Mouse (Mus musculus): ENCODE data around the gene 2310046K23Rik. TPM values are rescaled to one million over a fixed set of nuclear protein-coding genes. Genes with fewer than 3 reads are reported as not detected.

2310046K23Rik gene
- polyA plus RNA-seq (2015; fragmentation: Nextera tagmentation; extraction: Ambion mirVana) = not detected in 2 replicates

DNA sequence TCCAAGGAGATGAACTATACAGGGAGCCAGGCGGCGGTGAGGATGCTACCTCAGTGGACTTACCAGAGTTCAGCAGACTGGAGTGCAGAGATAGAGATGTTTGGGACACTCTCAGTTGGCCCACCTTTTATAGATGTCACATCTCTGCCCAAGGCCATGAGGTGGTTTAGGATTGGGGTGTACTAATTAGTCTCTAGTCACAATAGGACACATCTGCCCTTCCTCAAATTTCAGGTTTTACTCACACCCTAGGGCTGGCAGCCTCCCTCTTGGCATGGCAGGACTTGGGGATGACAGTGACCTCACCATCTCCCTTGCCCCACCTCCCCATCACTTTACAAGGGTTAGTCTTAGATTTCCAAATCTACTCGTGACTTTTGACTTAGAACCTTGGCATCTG is at the start of gene 2310046K23Rik:
Gene 2310046K23Rik, minus strand, starts transcription at position 101 of the 400 bp plus-strand sequence.
- no peak within 1 kb of the TSS for H3K27ac ChIP-seq (ENCODE audit: low read length)
- H3K9me3 ChIP-seq (replicated peaks; ENCODE audit: control insufficient read depth, low read length) = no peaks in the 10 kb centered on the region
- H3K36me3 ChIP-seq (ENCODE audit: control insufficient read depth, insufficient read depth) = no peaks in the 10 kb centered on the region
- H3K4me3 ChIP-seq (ENCODE audit: low read length) = no peak within 1 kb of the TSS
- no peak within 1 kb of the TSS for H3K9ac ChIP-seq (ENCODE audit: low read length)
- ATAC-seq (replicated peaks; ENCODE audit: extremely low read depth, insufficient read depth, low FRiP score) = no peak
- H3K4me1 ChIP-seq (ENCODE audit: control insufficient read depth, insufficient read depth, low read length) = no peaks in the 10 kb centered on the region
- H3K4me2 ChIP-seq (ENCODE audit: low read depth, low read length) = no peak within 1 kb of the TSS
- no peaks in the 10 kb centered on the region for H3K27me3 ChIP-seq (ENCODE audit: control insufficient read depth, insufficient read depth, low read length)
- WGBS = 78% methylated on average over 3 of the region's 3 CpGs

DNA sequence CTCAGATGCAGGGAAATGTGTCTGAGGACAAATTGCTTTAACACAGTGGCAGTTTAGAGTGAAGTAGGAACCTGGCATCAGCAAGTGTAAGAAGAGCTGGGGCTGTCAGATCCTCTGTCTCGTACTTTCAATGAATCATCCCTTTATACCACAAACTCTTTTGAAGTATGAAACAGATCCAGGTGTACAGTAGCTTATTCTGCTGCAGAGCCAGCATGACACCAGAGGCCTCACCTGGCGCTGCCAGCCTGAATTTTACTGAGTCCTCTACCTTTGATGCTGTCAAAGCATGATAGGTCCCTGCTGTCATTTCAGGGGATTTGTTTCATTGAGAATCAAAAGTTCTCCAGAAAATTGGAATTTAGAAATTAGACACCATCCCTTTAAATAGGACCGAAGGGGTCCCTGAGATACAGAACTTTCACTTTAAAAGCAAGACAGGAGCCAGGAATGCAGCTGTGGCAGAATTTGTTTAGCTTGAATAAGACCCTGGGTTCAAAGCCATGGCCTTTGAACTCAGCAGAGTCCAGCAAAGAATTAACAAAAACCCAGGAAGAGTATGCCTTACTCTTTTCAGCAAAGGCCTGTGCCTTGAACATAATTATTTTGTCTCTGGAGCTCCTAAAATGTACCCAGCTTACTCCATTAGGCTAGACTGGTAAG is 49.0 kb upstream of the 2310046K23Rik start:
- Histone ChIP-seq H3K4me3 (ENCODE audit: low read length) (no peak overlapping the region), H3K4me1 (ENCODE audit: control insufficient read depth, insufficient read depth, low read length) (no peaks in the 10 kb centered on the region), H3K27me3 (ENCODE audit: control insufficient read depth, insufficient read depth, low read length) (no peaks in the 10 kb centered on the region), H3K27ac (ENCODE audit: low read length) (no peak overlapping the region), H3K9ac (ENCODE audit: low read length) (no peak overlapping the region), H3K4me2 (ENCODE audit: low read depth, low read length) (no peak overlapping the region), H3K9me3 (replicated peaks; ENCODE audit: control insufficient read depth, low read length) (no peaks in the 10 kb centered on the region), H3K36me3 (ENCODE audit: control insufficient read depth, insufficient read depth) (no peaks in the 10 kb centered on the region)
- no peak for ATAC-seq (replicated peaks; ENCODE audit: extremely low read depth, insufficient read depth, low FRiP score)
- WGBS = 72% methylated on average over 3 of the region's 3 CpGs

- no peaks in the 10 kb centered on the region for H3K4me1 ChIP-seq (ENCODE audit: control insufficient read depth, insufficient read depth, low read length)
- H3K4me2 ChIP-seq (ENCODE audit: low read depth, low read length) = no peak overlapping the region
- H3K27ac ChIP-seq (ENCODE audit: low read length) = no peak overlapping the region
- H3K4me3 ChIP-seq (ENCODE audit: low read length) = no peak overlapping the region
- H3K27me3 ChIP-seq (ENCODE audit: control insufficient read depth, insufficient read depth, low read length) = no peaks in the 10 kb centered on the region
- no peaks in the 10 kb centered on the region for H3K36me3 ChIP-seq (ENCODE audit: control insufficient read depth, insufficient read depth)
- no peak overlapping the region for H3K9ac ChIP-seq (ENCODE audit: low read length)
- no peak for ATAC-seq (replicated peaks; ENCODE audit: extremely low read depth, insufficient read depth, low FRiP score)
- 82% methylated on average over 1 of the region's 1 CpGs for WGBS
- no peaks in the 10 kb centered on the region for H3K9me3 ChIP-seq (replicated peaks; ENCODE audit: control insufficient read depth, low read length)
These were observed 45.2 kb upstream of the 2310046K23Rik start for GRCm38 (mm10) chr3:92579508-92579907.

GRCm38 (mm10) chr3:92578652-92579413 is 44.5 kb upstream of the 2310046K23Rik start:
- Histone ChIP-seq H3K36me3 (ENCODE audit: control insufficient read depth, insufficient read depth) (no peaks in the 10 kb centered on the region), H3K4me2 (ENCODE audit: low read depth, low read length) (no peak overlapping the region), H3K27ac (ENCODE audit: low read length) (no peak overlapping the region), H3K9me3 (replicated peaks; ENCODE audit: control insufficient read depth, low read length) (no peaks in the 10 kb centered on the region), H3K9ac (ENCODE audit: low read length) (no peak overlapping the region), H3K4me3 (ENCODE audit: low read length) (no peak overlapping the region), H3K4me1 (ENCODE audit: control insufficient read depth, insufficient read depth, low read length) (no peaks in the 10 kb centered on the region), H3K27me3 (ENCODE audit: control insufficient read depth, insufficient read depth, low read length) (no peaks in the 10 kb centered on the region)
- whole genome bisulfite sequencing = 58% methylated on average over 4 of the region's 4 CpGs
- ATAC-seq (replicated peaks; ENCODE audit: extremely low read depth, insufficient read depth, low FRiP score) = no peak

- Histone ChIP-seq H3K27me3 (ENCODE audit: control insufficient read depth, insufficient read depth, low read length) (no peaks in the 10 kb centered on the region), H3K9ac (ENCODE audit: low read length) (no peak within 1 kb of the TSS), H3K36me3 (ENCODE audit: control insufficient read depth, insufficient read depth) (no peaks in the 10 kb centered on the region), H3K9me3 (replicated peaks; ENCODE audit: control insufficient read depth, low read length) (no peaks in the 10 kb centered on the region), H3K4me1 (ENCODE audit: control insufficient read depth, insufficient read depth, low read length) (no peaks in the 10 kb centered on the region), H3K4me2 (ENCODE audit: low read depth, low read length) (no peak within 1 kb of the TSS), H3K27ac (ENCODE audit: low read length) (no peak within 1 kb of the TSS), H3K4me3 (ENCODE audit: low read length) (no peak within 1 kb of the TSS)
- ATAC-seq (replicated peaks; ENCODE audit: extremely low read depth, insufficient read depth, low FRiP score) = no peak
- WGBS = 59% methylated on average over 1 of the region's 1 CpGs
These were observed 39.2 kb upstream of the 2310046K23Rik start, which contains the start of gene Ivl for GRCm38 (mm10) chr3:92573449-92574041. Gene Ivl (minus strand): TSS chr3:92573735.

- WGBS = 47% methylated on average over 2 of the region's 2 CpGs
- ATAC-seq (replicated peaks; ENCODE audit: extremely low read depth, insufficient read depth, low FRiP score) = no peak
These were observed 38.3 kb upstream of the 2310046K23Rik start for GRCm38 (mm10) chr3:92572514-92573155.

DNA sequence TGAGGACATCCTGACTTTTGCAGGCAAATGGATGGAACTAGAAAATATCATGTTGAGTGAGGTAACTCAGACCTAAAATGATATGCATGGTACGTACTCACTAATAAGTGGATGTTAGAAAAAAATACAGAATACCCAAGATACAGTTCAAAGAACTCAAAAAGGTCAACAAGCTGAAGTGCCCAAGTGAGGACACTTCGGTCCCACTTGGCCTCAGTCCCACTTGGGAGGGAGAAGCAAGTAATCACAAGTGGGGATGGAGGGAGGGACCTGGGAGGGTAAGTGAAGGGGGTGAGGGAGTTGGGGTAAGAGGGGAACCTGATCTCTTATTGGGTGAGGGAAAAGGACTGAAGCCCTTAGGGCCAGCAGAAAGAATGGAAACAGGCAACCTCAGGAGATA is 34.4 kb upstream of the 2310046K23Rik start:
- H3K4me2 ChIP-seq (ENCODE audit: low read depth, low read length) = no peak overlapping the region
- H3K4me1 ChIP-seq (ENCODE audit: control insufficient read depth, insufficient read depth, low read length) = no peaks in the 10 kb centered on the region
- H3K27ac ChIP-seq (ENCODE audit: low read length) = no peak overlapping the region
- WGBS = 69% methylated on average over 2 of the region's 2 CpGs
- H3K27me3 ChIP-seq (ENCODE audit: control insufficient read depth, insufficient read depth, low read length) = no peaks in the 10 kb centered on the region
- no peak overlapping the region for H3K4me3 ChIP-seq (ENCODE audit: low read length)
- no peaks in the 10 kb centered on the region for H3K36me3 ChIP-seq (ENCODE audit: control insufficient read depth, insufficient read depth)
- H3K9me3 ChIP-seq (replicated peaks; ENCODE audit: control insufficient read depth, low read length) = no peaks in the 10 kb centered on the region
- ATAC-seq (replicated peaks; ENCODE audit: extremely low read depth, insufficient read depth, low FRiP score) = no peak
- H3K9ac ChIP-seq (ENCODE audit: low read length) = no peak overlapping the region

More at GRCm38 (mm10) chr3:92572514-92573155, 38.3 kb upstream of the 2310046K23Rik start:
- Histone ChIP-seq H3K36me3 (ENCODE audit: control insufficient read depth, insufficient read depth) (no peaks in the 10 kb centered on the region), H3K4me3 (ENCODE audit: low read length) (no peak overlapping the region), H3K27me3 (ENCODE audit: control insufficient read depth, insufficient read depth, low read length) (no peaks in the 10 kb centered on the region), H3K27ac (ENCODE audit: low read length) (no peak overlapping the region), H3K4me1 (ENCODE audit: control insufficient read depth, insufficient read depth, low read length) (no peaks in the 10 kb centered on the region), H3K4me2 (ENCODE audit: low read depth, low read length) (no peak overlapping the region), H3K9me3 (replicated peaks; ENCODE audit: control insufficient read depth, low read length) (no peaks in the 10 kb centered on the region), H3K9ac (ENCODE audit: low read length) (no peak overlapping the region)

GRCm38 (mm10) chr3:92565418-92565817 is 31.1 kb upstream of the 2310046K23Rik start:
- no peak overlapping the region for H3K4me3 ChIP-seq (ENCODE audit: low read length)
- H3K4me2 ChIP-seq (ENCODE audit: low read depth, low read length) = no peak overlapping the region
- H3K36me3 ChIP-seq (ENCODE audit: control insufficient read depth, insufficient read depth) = no peaks in the 10 kb centered on the region
- H3K4me1 ChIP-seq (ENCODE audit: control insufficient read depth, insufficient read depth, low read length) = no peaks in the 10 kb centered on the region
- no peak for ATAC-seq (replicated peaks; ENCODE audit: extremely low read depth, insufficient read depth, low FRiP score)
- H3K27ac ChIP-seq (ENCODE audit: low read length) = no peak overlapping the region
- no peaks in the 10 kb centered on the region for H3K9me3 ChIP-seq (replicated peaks; ENCODE audit: control insufficient read depth, low read length)
- no peak overlapping the region for H3K9ac ChIP-seq (ENCODE audit: low read length)
- H3K27me3 ChIP-seq (ENCODE audit: control insufficient read depth, insufficient read depth, low read length) = no peaks in the 10 kb centered on the region

GRCm38 (mm10) chr3:92512325-92512724 is 22.0 kb downstream of the 2310046K23Rik start:
- no peak for ATAC-seq (replicated peaks; ENCODE audit: extremely low read depth, insufficient read depth, low FRiP score)
- Histone ChIP-seq H3K9ac (ENCODE audit: low read length) (no peak overlapping the region), H3K9me3 (replicated peaks; ENCODE audit: control insufficient read depth, low read length) (no peaks in the 10 kb centered on the region), H3K27me3 (ENCODE audit: control insufficient read depth, insufficient read depth, low read length) (no peaks in the 10 kb centered on the region), H3K4me1 (ENCODE audit: control insufficient read depth, insufficient read depth, low read length) (no peaks in the 10 kb centered on the region), H3K4me2 (ENCODE audit: low read depth, low read length) (no peak overlapping the region), H3K27ac (ENCODE audit: low read length) (no peak overlapping the region), H3K4me3 (ENCODE audit: low read length) (no peak overlapping the region), H3K36me3 (ENCODE audit: control insufficient read depth, insufficient read depth) (no peaks in the 10 kb centered on the region)

Data from heart, embryonic 16.5 days (tissue).